Mouse (Mus musculus) E14TG2a.4 (cell line): ENCODE data around the gene Disc1.

ENCODE experiments used
- H3K27me3 ChIP-seq: 2 replicates; pipeline ENCODE4 v1.6.1; 2014; ENCODE audit warnings: low read length, control low read depth; ENCODE audit not compliant: insufficient read depth
- H3K36me3 ChIP-seq: 2 replicates; pipeline ENCODE4 v1.6.1; 2014; ENCODE audit warnings: low read length, control low read depth; ENCODE audit not compliant: insufficient read depth
- H3K4me1 ChIP-seq: replicated peaks from 2 replicates; pipeline ENCODE4 v1.6.1; 2014; ENCODE audit warnings: low read depth, low read length, control low read depth
- H3K4me3 ChIP-seq: replicated peaks from 2 replicates; pipeline ENCODE4 v1.5.1; 2014; ENCODE audit warnings: mild to moderate bottlenecking, low read length
- H3K9me3 ChIP-seq: 2 replicates; pipeline ENCODE4 v1.6.1; 2014; ENCODE audit warnings: low read length, control low read depth
- CTCF ChIP-seq: conservative IDR thresholded peaks from 2 replicates; pipeline ENCODE4 v1.5.1; 2014; ENCODE audit warnings: low read length
- NANOG ChIP-seq: IDR thresholded peaks from 2 replicates; pipeline ENCODE4 v1.6.1; 2014; ENCODE audit warnings: borderline replicate concordance, low read length, mixed read lengths
- POU5F1 ChIP-seq: IDR thresholded peaks from 2 replicates; pipeline ENCODE4 v1.6.1; 2014; ENCODE audit warnings: low read length, borderline replicate concordance

Disc1 gene

GRCm38 (mm10) chr8:125038731-125039130 lies 15.3 kb upstream of the Disc1 start:
- Histone ChIP-seq H3K4me3 (no peak overlapping the region), H3K4me1 (peaks cover 31% of the 10 kb centered on the region), H3K9me3 (no peaks in the 10 kb centered on the region), H3K27me3 (no peaks in the 10 kb centered on the region), H3K36me3 (peaks cover 5% of the 10 kb centered on the region; the same call in 1 of the 2 replicates)
- TF ChIP-seq CTCF = no peak

GRCm38 (mm10) chr8:125040587-125041375 lies 13.2 kb upstream of the Disc1 start:
- peaks cover 23% of the 10 kb centered on the region for H3K4me1 ChIP-seq
- no peaks in the 10 kb centered on the region for H3K36me3 ChIP-seq
- H3K27me3 ChIP-seq = no peaks in the 10 kb centered on the region
- H3K4me3 ChIP-seq = no peak overlapping the region
- no peak for TF ChIP-seq NANOG
- no peak for TF ChIP-seq CTCF
- no peak for TF ChIP-seq POU5F1
- H3K9me3 ChIP-seq = 0 out of 2 replicates have a peak, but pooled peaks cover 3% of the 10 kb centered on the region

- Histone ChIP-seq H3K9me3 (0 out of 2 replicates have a peak, but pooled peaks cover 3% of the 10 kb centered on the region), H3K36me3 (no peaks in the 10 kb centered on the region), H3K4me3 (no peak overlapping the region), H3K4me1 (peaks cover 23% of the 10 kb centered on the region), H3K27me3 (no peaks in the 10 kb centered on the region)
- TF ChIP-seq NANOG = no peak
- TF ChIP-seq CTCF = no peak
- TF ChIP-seq POU5F1 = no peak
These were observed 12.5 kb upstream of the Disc1 start for GRCm38 (mm10) chr8:125041496-125041895.

- no peak for TF ChIP-seq NANOG
- TF ChIP-seq CTCF = no peak
- TF ChIP-seq POU5F1 = no peak
- Histone ChIP-seq H3K27me3 (no peaks in the 10 kb centered on the region), H3K4me1 (peaks cover 18% of the 10 kb centered on the region)
These were observed 10.6 kb upstream of the Disc1 start for GRCm38 (mm10) chr8:125043394-125043793.

GRCm38 (mm10) chr8:125043935-125044334 lies 10.1 kb upstream of the Disc1 start:
- TF ChIP-seq POU5F1 = no peak
- no peak for TF ChIP-seq NANOG
- TF ChIP-seq CTCF = no peak

More at GRCm38 (mm10) chr8:125043394-125043793, 10.6 kb upstream of the Disc1 start:
- no peak overlapping the region for H3K4me3 ChIP-seq
- no peaks in the 10 kb centered on the region for H3K36me3 ChIP-seq
- 0 out of 2 replicates have a peak, but pooled peaks cover 3% of the 10 kb centered on the region for H3K9me3 ChIP-seq

GRCm38 (mm10) chr8:125045760-125046159 lies 8.2 kb upstream of the Disc1 start:
- H3K4me3 ChIP-seq = no peak overlapping the region
- 0 out of 2 replicates have a peak, but pooled peaks cover 3% of the 10 kb centered on the region for H3K9me3 ChIP-seq
- H3K36me3 ChIP-seq = no peaks in the 10 kb centered on the region
- no peaks in the 10 kb centered on the region for H3K27me3 ChIP-seq
- H3K4me1 ChIP-seq = peaks cover 37% of the 10 kb centered on the region
- TF ChIP-seq POU5F1 (no peak), NANOG (no peak), CTCF (no peak)

More at GRCm38 (mm10) chr8:125043935-125044334, 10.1 kb upstream of the Disc1 start:
- Histone ChIP-seq H3K27me3 (no peaks in the 10 kb centered on the region), H3K9me3 (0 out of 2 replicates have a peak, but pooled peaks cover 3% of the 10 kb centered on the region), H3K4me3 (no peak overlapping the region), H3K36me3 (no peaks in the 10 kb centered on the region), H3K4me1 (peaks cover 23% of the 10 kb centered on the region)

GRCm38 (mm10) chr8:125049051-125049750 lies 4.8 kb upstream of the Disc1 start:
- Histone ChIP-seq H3K4me1 (peaks cover 37% of the 10 kb centered on the region), H3K4me3 (no peak overlapping the region), H3K9me3 (0 out of 2 replicates have a peak, but pooled peaks cover 3% of the 10 kb centered on the region), H3K36me3 (no peaks in the 10 kb centered on the region), H3K27me3 (peaks cover 22% of the 10 kb centered on the region)
- TF ChIP-seq CTCF = no peak
- TF ChIP-seq NANOG = no peak
- TF ChIP-seq POU5F1 = no peak

- Histone ChIP-seq H3K36me3 (no peaks in the 10 kb centered on the region), H3K9me3 (0 out of 2 replicates have a peak, but pooled peaks cover 3% of the 10 kb centered on the region), H3K27me3 (peaks cover 28% of the 10 kb centered on the region), H3K4me3 (no peak overlapping the region), H3K4me1 (peaks cover 39% of the 10 kb centered on the region)
- no peak for TF ChIP-seq NANOG
- TF ChIP-seq CTCF = no peak
- TF ChIP-seq POU5F1 = no peak
These were observed 4.2 kb upstream of the Disc1 start for GRCm38 (mm10) chr8:125049826-125050225.
